Mouse (Mus musculus): ENCODE results near the gene Etfa. TPM values are rescaled to one million over a fixed set of nuclear protein-coding genes. Genes with fewer than 3 reads are reported as not detected.

The Etfa gene
- polyA plus RNA-seq, 1 experiment from 2014 or later: 336 TPM

- no peak overlapping the region for H3K27ac ChIP-seq (ENCODE audit: low read depth, low read length)
- no peaks in the 10 kb centered on the region for H3K4me1 ChIP-seq (replicated peaks; ENCODE audit: control insufficient read depth, insufficient read depth, low read length)
- no peak overlapping the region for H3K9ac ChIP-seq (ENCODE audit: low read depth, low read length)
- H3K36me3 ChIP-seq (ENCODE audit: control insufficient read depth, insufficient read depth): no peaks in the 10 kb centered on the region
- WGBS: 67% methylated on average over 6 of the region's 6 CpGs
- no peak for ATAC-seq
- no peak for TF ChIP-seq CTCF (IDR thresholded peaks at IDR 0.05; ENCODE audit: low read depth)
- H3K9me3 ChIP-seq (ENCODE audit: control insufficient read depth): no peaks in the 10 kb centered on the region
- no peak overlapping the region for H3K4me3 ChIP-seq (ENCODE audit: low read depth, low read length)
- no peaks in the 10 kb centered on the region for H3K27me3 ChIP-seq (replicated peaks; ENCODE audit: control insufficient read depth, insufficient read depth, low read length)
- no peak overlapping the region for H3K4me2 ChIP-seq (replicated peaks; ENCODE audit: low read depth)
Observed at GRCm38 (mm10) chr9:55404976-55405702, 106.9 kb downstream of the Etfa start.

Other genes starting within 250 kb of the Etfa start
- gene Nrg4, start 185.4 kb downstream of the Etfa start, polyA plus RNA-seq (2015; fragmentation: Nextera tagmentation; extraction: Ambion mirVana): 4.5 and 4.9 TPM in 2 replicates
- gene Tmem266, start 185.3 kb downstream of the Etfa start, polyA plus RNA-seq (2015; fragmentation: Nextera tagmentation; extraction: Ambion mirVana): 0.16 and 0.21 TPM in 2 replicates
- gene Isl2, start 26.4 kb upstream of the Etfa start, polyA plus RNA-seq (2015; fragmentation: Nextera tagmentation; extraction: Ambion mirVana): 1.4 TPM in 2 replicates

All from intestine, postnatal 0 days (tissue).